Mouse (Mus musculus): ENCODE results near the gene Gm21969. TPM values are rescaled to one million over a fixed set of nuclear protein-coding genes. Genes with fewer than 3 reads are reported as not detected.

Gm21969 gene
- total RNA-seq, 1 experiment from 2014 or later: not detected

- no peak for ATAC-seq (replicated peaks; ENCODE audit: low read depth, poor library complexity, severe bottlenecking)
Observed at GRCm38 (mm10) chr4:139710467-139711334, 107.7 kb downstream of the Gm21969 start.

Other genes starting within 250 kb of the Gm21969 start
- 1.1 and 1.3 TPM in 2 replicates for gene Iffo2, start 72.6 kb upstream of the Gm21969 start, total RNA-seq (2017)
- 9.1 and 11.2 TPM in 2 replicates for gene Aldh4a1, start 19.7 kb downstream of the Gm21969 start, total RNA-seq (2017)
- not detected in 2 replicates for gene Tas1r2, start 50.4 kb downstream of the Gm21969 start, total RNA-seq (2017)
- gene Pax7, start 230.3 kb downstream of the Gm21969 start, total RNA-seq (2017): not detected in 2 replicates